Mouse (Mus musculus): ENCODE measurements at regions not wholly inside any gene's neighbourhood (a gene's known extent, or its start where the extent isn't known, plus 50 kb on each side); places are given as distances from the start of the nearest gene placed in this dataset.
A peak's percentile ranks its signal among the peaks of the same experiment; 100 is the strongest.

- no peak overlapping the region for H3K27ac ChIP-seq (ENCODE audit: low read depth, low read length)
- ATAC-seq (ENCODE audit: low FRiP score) (no peak), DNase-seq (ENCODE audit: low spot score, missing footprints) (no peak)
- no peak overlapping the region for H3K9ac ChIP-seq (ENCODE audit: low read length)
- no peaks in the 10 kb centered on the region for H3K4me1 ChIP-seq (ENCODE audit: control insufficient read depth, insufficient read depth, low read length)
- H3K4me2 ChIP-seq, result no peak overlapping the region
- no peaks in the 10 kb centered on the region for H3K27me3 ChIP-seq (ENCODE audit: control insufficient read depth, insufficient read depth, low read length)
- WGBS, result 95% methylated on average over 4 of the region's 4 CpGs
- H3K4me3 ChIP-seq (ENCODE audit: low read depth, low read length), result no peak overlapping the region
- no peaks in the 10 kb centered on the region for H3K9me3 ChIP-seq (ENCODE audit: control insufficient read depth, low read length)
- H3K36me3 ChIP-seq (ENCODE audit: control insufficient read depth, insufficient read depth, low read length), result 0 out of 2 replicates have a peak, but pooled peaks cover 5% of the 10 kb centered on the region
Observed at GRCm38 (mm10) chr16:77469903-77470302, 132.0 kb downstream of the Gm11146 start.

GRCm38 (mm10) chr16:77469328-77469875, 132.5 kb downstream of the Gm11146 start:
- Histone ChIP-seq H3K4me2 (no peak overlapping the region), H3K4me3 (ENCODE audit: low read depth, low read length) (no peak overlapping the region), H3K9ac (ENCODE audit: low read length) (no peak overlapping the region), H3K27ac (ENCODE audit: low read depth, low read length) (no peak overlapping the region), H3K9me3 (ENCODE audit: control insufficient read depth, low read length) (no peaks in the 10 kb centered on the region), H3K27me3 (ENCODE audit: control insufficient read depth, insufficient read depth, low read length) (no peaks in the 10 kb centered on the region), H3K4me1 (ENCODE audit: control insufficient read depth, insufficient read depth, low read length) (no peaks in the 10 kb centered on the region), H3K36me3 (ENCODE audit: control insufficient read depth, insufficient read depth, low read length) (0 out of 2 replicates have a peak, but pooled peaks cover 5% of the 10 kb centered on the region)
- ATAC-seq (ENCODE audit: low FRiP score), result no peak
- DNase-seq (ENCODE audit: low spot score, missing footprints), result no peak
- WGBS, result 93% methylated on average over 6 of the region's 6 CpGs

DNA sequence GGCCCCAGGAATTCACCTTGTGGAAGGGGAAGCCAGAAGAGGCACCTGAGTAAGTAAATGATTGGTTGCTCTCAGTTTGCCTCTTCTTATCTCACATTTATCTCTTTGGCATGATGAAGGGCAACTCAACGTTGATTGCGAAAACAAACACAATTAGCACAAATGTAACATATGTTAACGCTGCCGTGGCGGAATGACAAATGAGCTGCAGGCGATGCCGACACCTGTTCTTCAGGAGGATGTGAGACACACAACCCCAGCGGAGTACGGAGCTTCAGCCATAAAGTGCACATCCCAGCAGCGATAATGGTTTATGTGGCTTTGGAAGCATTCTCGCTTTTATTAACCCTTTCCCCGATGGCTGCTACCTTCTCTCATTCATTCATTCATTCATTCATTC, 134.7 kb downstream of the Gm11146 start:
- H3K4me1 ChIP-seq (ENCODE audit: control insufficient read depth, insufficient read depth, low read length), result no peaks in the 10 kb centered on the region
- H3K9ac ChIP-seq (ENCODE audit: low read length), result no peak overlapping the region
- no peak overlapping the region for H3K4me2 ChIP-seq
- ATAC-seq (ENCODE audit: low FRiP score) (no peak), DNase-seq (ENCODE audit: low spot score, missing footprints) (no peak)
- 97% methylated on average over 12 of the region's 12 CpGs for WGBS
- H3K36me3 ChIP-seq (ENCODE audit: control insufficient read depth, insufficient read depth, low read length), result 0 out of 2 replicates have a peak, but pooled peaks cover 5% of the 10 kb centered on the region
- no peak overlapping the region for H3K27ac ChIP-seq (ENCODE audit: low read depth, low read length)
- no peaks in the 10 kb centered on the region for H3K9me3 ChIP-seq (ENCODE audit: control insufficient read depth, low read length)
- H3K27me3 ChIP-seq (ENCODE audit: control insufficient read depth, insufficient read depth, low read length), result no peaks in the 10 kb centered on the region
- H3K4me3 ChIP-seq (ENCODE audit: low read depth, low read length), result no peak overlapping the region

GRCm38 (mm10) chr16:77464623-77465022, 137.3 kb downstream of the Gm11146 start:
- 0 out of 2 replicates have a peak, but pooled peaks cover 5% of the 10 kb centered on the region for H3K36me3 ChIP-seq (ENCODE audit: control insufficient read depth, insufficient read depth, low read length)
- DNase-seq (ENCODE audit: low spot score, missing footprints) (no peak), ATAC-seq (ENCODE audit: low FRiP score) (peak; percentile 44; the same call in 1 of the 2 replicates)
- H3K9me3 ChIP-seq (ENCODE audit: control insufficient read depth, low read length), result no peaks in the 10 kb centered on the region
- H3K27me3 ChIP-seq (ENCODE audit: control insufficient read depth, insufficient read depth, low read length), result no peaks in the 10 kb centered on the region
- H3K9ac ChIP-seq (ENCODE audit: low read length), result no peak overlapping the region
- 58% methylated on average over 6 of the region's 6 CpGs for WGBS
- H3K4me3 ChIP-seq (ENCODE audit: low read depth, low read length), result no peak overlapping the region
- H3K27ac ChIP-seq (ENCODE audit: low read depth, low read length), result no peak overlapping the region
- H3K4me1 ChIP-seq (ENCODE audit: control insufficient read depth, insufficient read depth, low read length), result no peaks in the 10 kb centered on the region
- no peak overlapping the region for H3K4me2 ChIP-seq

DNA sequence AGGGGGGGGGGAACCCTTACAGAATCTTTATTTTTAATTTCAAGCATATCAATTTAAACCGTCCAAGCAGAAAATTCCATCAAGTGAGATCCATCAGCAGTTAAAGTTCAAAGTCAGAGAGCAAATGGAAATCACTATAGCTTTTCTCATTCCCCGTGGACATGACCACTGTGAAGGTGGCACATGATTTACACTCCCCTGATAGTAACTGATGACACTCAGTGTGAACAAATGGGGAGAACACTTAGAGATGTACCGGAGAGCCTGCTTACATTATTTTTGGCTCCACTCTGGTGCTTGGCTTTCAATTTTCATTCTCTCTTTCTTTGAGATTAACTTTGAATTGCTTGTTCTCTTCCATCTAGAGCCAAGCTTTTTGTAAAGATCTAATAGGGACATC, 140.0 kb downstream of the Gm11146 start:
- 80% methylated on average over 3 of the region's 3 CpGs for WGBS
- no peaks in the 10 kb centered on the region for H3K27me3 ChIP-seq (ENCODE audit: control insufficient read depth, insufficient read depth, low read length)
- DNase-seq (ENCODE audit: low spot score, missing footprints), result no peak
- H3K4me1 ChIP-seq (ENCODE audit: control insufficient read depth, insufficient read depth, low read length), result no peaks in the 10 kb centered on the region
- no peak overlapping the region for H3K4me3 ChIP-seq (ENCODE audit: low read depth, low read length)
- H3K4me2 ChIP-seq, result no peak overlapping the region
- no peaks in the 10 kb centered on the region for H3K36me3 ChIP-seq (ENCODE audit: control insufficient read depth, insufficient read depth, low read length)
- ATAC-seq (ENCODE audit: low FRiP score), result no peak
- no peak overlapping the region for H3K9ac ChIP-seq (ENCODE audit: low read length)
- H3K9me3 ChIP-seq (ENCODE audit: control insufficient read depth, low read length), result no peaks in the 10 kb centered on the region
- no peak overlapping the region for H3K27ac ChIP-seq (ENCODE audit: low read depth, low read length)

DNA sequence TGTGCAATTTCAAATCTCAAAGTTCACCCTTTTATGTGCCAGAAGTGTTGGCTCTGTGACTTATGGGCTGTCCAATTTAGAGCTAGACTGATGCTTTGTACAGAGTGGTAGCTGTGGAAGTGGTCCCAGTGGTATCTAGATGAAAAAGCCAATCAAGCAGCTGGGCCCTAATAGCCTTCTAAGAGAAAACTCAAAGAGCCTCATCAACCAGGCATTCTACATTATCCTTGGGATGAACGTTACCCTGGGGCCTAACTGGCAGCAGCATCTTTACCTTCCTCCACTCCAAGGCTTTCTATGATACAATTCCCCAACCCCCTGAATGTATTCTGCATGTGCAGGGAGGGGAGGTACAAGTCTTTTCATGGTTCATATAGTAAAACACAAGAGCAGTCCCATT, 140.4 kb downstream of the Gm11146 start:
- Histone ChIP-seq H3K27ac (ENCODE audit: low read depth, low read length) (no peak overlapping the region), H3K9me3 (ENCODE audit: control insufficient read depth, low read length) (no peaks in the 10 kb centered on the region), H3K4me3 (ENCODE audit: low read depth, low read length) (no peak overlapping the region), H3K27me3 (ENCODE audit: control insufficient read depth, insufficient read depth, low read length) (no peaks in the 10 kb centered on the region), H3K4me2 (no peak overlapping the region), H3K9ac (ENCODE audit: low read length) (no peak overlapping the region), H3K36me3 (ENCODE audit: control insufficient read depth, insufficient read depth, low read length) (no peaks in the 10 kb centered on the region), H3K4me1 (ENCODE audit: control insufficient read depth, insufficient read depth, low read length) (no peaks in the 10 kb centered on the region)
- DNase-seq (ENCODE audit: low spot score, missing footprints), result no peak
- WGBS, result 89% methylated on average over 1 of the region's 1 CpGs
- no peak for ATAC-seq (ENCODE audit: low FRiP score)

GRCm38 (mm10) chr16:77459651-77460050, 142.2 kb downstream of the Gm11146 start:
- no peak overlapping the region for H3K27ac ChIP-seq (ENCODE audit: low read depth, low read length)

GRCm38 (mm10) chr16:77444647-77445046, 157.2 kb downstream of the Gm11146 start:
- H3K27ac ChIP-seq (ENCODE audit: low read depth, low read length), result no peak overlapping the region
- H3K27me3 ChIP-seq (ENCODE audit: control insufficient read depth, insufficient read depth, low read length), result no peaks in the 10 kb centered on the region
- no peak overlapping the region for H3K4me2 ChIP-seq
- no peak overlapping the region for H3K4me3 ChIP-seq (ENCODE audit: low read depth, low read length)
- H3K9ac ChIP-seq (ENCODE audit: low read length), result no peak overlapping the region
- no peak for ATAC-seq (ENCODE audit: low FRiP score)
- 93% methylated on average over 6 of the region's 6 CpGs for WGBS
- H3K4me1 ChIP-seq (ENCODE audit: control insufficient read depth, insufficient read depth, low read length), result peaks cover 12% of the 10 kb centered on the region; the same call in 1 of the 2 replicates
- no peaks in the 10 kb centered on the region for H3K36me3 ChIP-seq (ENCODE audit: control insufficient read depth, insufficient read depth, low read length)
- no peak for DNase-seq (ENCODE audit: low spot score, missing footprints)
- no peaks in the 10 kb centered on the region for H3K9me3 ChIP-seq (ENCODE audit: control insufficient read depth, low read length)

More at GRCm38 (mm10) chr16:77459651-77460050, 142.2 kb downstream of the Gm11146 start:
- Histone ChIP-seq H3K36me3 (ENCODE audit: control insufficient read depth, insufficient read depth, low read length) (no peaks in the 10 kb centered on the region), H3K4me2 (no peak overlapping the region), H3K4me1 (ENCODE audit: control insufficient read depth, insufficient read depth, low read length) (no peaks in the 10 kb centered on the region), H3K9me3 (ENCODE audit: control insufficient read depth, low read length) (no peaks in the 10 kb centered on the region), H3K27me3 (ENCODE audit: control insufficient read depth, insufficient read depth, low read length) (no peaks in the 10 kb centered on the region), H3K9ac (ENCODE audit: low read length) (no peak overlapping the region), H3K4me3 (ENCODE audit: low read depth, low read length) (no peak overlapping the region)
- DNase-seq (ENCODE audit: low spot score, missing footprints), result no peak
- 91% methylated on average over 2 of the region's 2 CpGs for WGBS
- ATAC-seq (ENCODE audit: low FRiP score), result no peak

GRCm38 (mm10) chr16:77444006-77444405, 157.9 kb downstream of the Gm11146 start:
- Histone ChIP-seq H3K4me1 (ENCODE audit: control insufficient read depth, insufficient read depth, low read length) (peaks cover 12% of the 10 kb centered on the region; the same call in 1 of the 2 replicates), H3K27me3 (ENCODE audit: control insufficient read depth, insufficient read depth, low read length) (no peaks in the 10 kb centered on the region), H3K27ac (ENCODE audit: low read depth, low read length) (no peak overlapping the region), H3K9me3 (ENCODE audit: control insufficient read depth, low read length) (no peaks in the 10 kb centered on the region), H3K4me3 (ENCODE audit: low read depth, low read length) (no peak overlapping the region), H3K4me2 (no peak overlapping the region), H3K9ac (ENCODE audit: low read length) (no peak overlapping the region), H3K36me3 (ENCODE audit: control insufficient read depth, insufficient read depth, low read length) (no peaks in the 10 kb centered on the region)
- WGBS, result 25% methylated on average over 4 of the region's 4 CpGs
- DNase-seq (ENCODE audit: low spot score, missing footprints) (peak; percentile 94), ATAC-seq (ENCODE audit: low FRiP score) (peak; percentile 83)

All from midbrain, embryonic 11.5 days (tissue).